Mouse (Mus musculus) ES-Bruce4 (cell line): ENCODE results near the gene Bahd1.

Experiments used
- CTCF ChIP-seq: IDR thresholded peaks from one replicate; pipeline ENCODE4 v1.8.1; 2011; ENCODE audit warnings: low read depth, low read length
- POLR2A ChIP-seq: IDR thresholded peaks from one replicate; pipeline ENCODE4 v1.8.1; 2011; ENCODE audit warnings: low read length; ENCODE audit not compliant: insufficient read depth

- TF ChIP-seq POLR2A (no peak), CTCF (no peak)
These were observed 12.5 kb downstream of the Bahd1 start for GRCm38 (mm10) chr2:118912706-118913105.
